20 mouse cellular contexts compared by ENCODE assay signal in the genomic region with DNA sequence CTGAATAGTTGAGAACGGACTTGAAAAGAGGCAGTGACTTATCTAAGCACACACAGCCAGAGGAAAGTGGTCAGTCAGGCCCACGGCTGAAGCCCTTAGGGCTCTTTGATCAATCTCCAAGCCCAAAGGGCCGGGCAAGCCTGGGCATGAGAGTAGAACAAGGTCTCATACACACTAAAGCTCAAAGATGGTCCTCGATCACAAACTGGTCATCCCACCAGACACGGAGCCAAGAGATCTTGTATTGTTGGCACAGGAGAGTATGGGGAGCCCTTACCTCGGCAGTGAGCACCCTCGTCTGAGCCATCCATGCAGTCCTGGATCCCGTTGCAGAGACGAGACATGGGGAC. TPM values are rescaled to one million over a fixed set of nuclear protein-coding genes. Genes with fewer than 3 reads are reported as not detected.
DNase-seq lines count a peak whose midpoint lies in the region; ATAC-seq and TF ChIP-seq lines count a peak whose summit lies in the region.
"Had no signal": no experiment of that assay in that cellular context is flagged by ENCODE, and none has a peak within 500 bp of the region (broad histone marks: within the 10 kb centered on the region; RNA-seq: fewer than 3 reads in every experiment).

No protein-coding gene starts in this region.

- H3K27ac ChIP-seq in gastrocnemius, adult 2 months: peak overlapping the region; percentile 66
- peak overlapping the region; percentile 30 for H3K27ac ChIP-seq in limb, embryonic 12.5 days
- no peak overlapping the region for H3K27ac ChIP-seq in limb, embryonic 10.5 days
- H3K27ac ChIP-seq in intestine, embryonic 15.5 days: peak overlapping the region; percentile 76
- H3K27ac ChIP-seq in stomach, embryonic 15.5 days: peak overlapping the region; percentile 78
- H3K27ac ChIP-seq: heart, embryonic 15.5 days; hindbrain, embryonic 10.5 days; layer of hippocampus, adult 2 months; midbrain, embryonic 12.5 days had no signal

- DNase-seq in gastrocnemius, adult 2 months: peak; percentile 23
- no peak for DNase-seq in gastrocnemius, postnatal 36 days
- DNase-seq in limb, embryonic 10.5 days (ENCODE audit: low spot score): no peak
- DNase-seq in adrenal gland, postnatal 14 days: no peak
- no peak for DNase-seq in thymus, postnatal 25 days
- DNase-seq: cerebellum, adult 11-12 months; lung, adult 18-20 months; retina, postnatal 1 day; right cerebral cortex, postnatal 4 days; thymus, adult 18-20 months had no signal

- no peak overlapping the region for H3K9ac ChIP-seq in limb, embryonic 12.5 days (replicated peaks)
- no peak overlapping the region for H3K9ac ChIP-seq in intestine, embryonic 15.5 days
- H3K9ac ChIP-seq in stomach, embryonic 15.5 days: no peak overlapping the region
- H3K9ac ChIP-seq: heart, embryonic 15.5 days; midbrain, embryonic 12.5 days had no signal

- no peak for ATAC-seq in limb, embryonic 12.5 days (ENCODE audit: insufficient number of reproducible peaks, insufficient read depth, low FRiP score, low TSS enrichment, low read depth)
- no peak for ATAC-seq in intestine, embryonic 15.5 days
- no peak for ATAC-seq in stomach, embryonic 15.5 days (ENCODE audit: insufficient read depth, low FRiP score, low read depth)
- ATAC-seq: CD4-positive, CD25-positive, alpha-beta regulatory T cell, adult 4 months; forebrain, embryonic 14.5 days; inflammation-experienced regulatory T-cells, adult 6 months had no signal

- H3K27me3 ChIP-seq in limb, embryonic 12.5 days: no peaks in the 10 kb centered on the region
- no peaks in the 10 kb centered on the region for H3K27me3 ChIP-seq in limb, embryonic 10.5 days (ENCODE audit: low read depth, poor library complexity, severe bottlenecking)
- H3K27me3 ChIP-seq in intestine, embryonic 15.5 days (replicated peaks): no peaks in the 10 kb centered on the region
- no peaks in the 10 kb centered on the region for H3K27me3 ChIP-seq in stomach, embryonic 15.5 days (replicated peaks)
- H3K27me3 ChIP-seq: heart, embryonic 15.5 days; midbrain, embryonic 12.5 days had no signal

- no peak overlapping the region for H3K4me2 ChIP-seq in limb, embryonic 12.5 days
- 0 out of 2 replicates have a peak overlapping the region, but pooled peaks have one; percentile 17 for H3K4me2 ChIP-seq in intestine, embryonic 15.5 days (replicated peaks)
- H3K4me2 ChIP-seq in stomach, embryonic 15.5 days: no peak overlapping the region
- H3K4me2 ChIP-seq: heart, embryonic 15.5 days; midbrain, embryonic 12.5 days had no signal

- H3K4me3 ChIP-seq in gastrocnemius, adult 2 months: no peak overlapping the region
- H3K4me3 ChIP-seq in limb, embryonic 12.5 days (replicated peaks): no peak overlapping the region
- no peak overlapping the region for H3K4me3 ChIP-seq in limb, embryonic 10.5 days
- no peak overlapping the region for H3K4me3 ChIP-seq in intestine, embryonic 15.5 days (replicated peaks)
- no peak overlapping the region for H3K4me3 ChIP-seq in stomach, embryonic 15.5 days (replicated peaks)
- H3K4me3 ChIP-seq: heart, embryonic 15.5 days; hindbrain, embryonic 10.5 days; layer of hippocampus, adult 2 months; midbrain, embryonic 12.5 days had no signal

- no peak for TF ChIP-seq CTCF in gastrocnemius, adult 2 months (IDR thresholded peaks at IDR 0.05)

- intact Hi-C loops in gastrocnemius, adult 2 months (cut with DNase I): no loop called here
- intact Hi-C loops in gastrocnemius, postnatal 36 days (cut with DNase I): no loop called here

- WGBS in limb, embryonic 12.5 days: 86% methylated on average over 9 of the region's 9 CpGs
- WGBS in limb, embryonic 10.5 days: 88% methylated on average over 9 of the region's 9 CpGs
- WGBS in intestine, embryonic 15.5 days: 83% methylated on average over 9 of the region's 9 CpGs
- WGBS in stomach, embryonic 15.5 days: 80% methylated on average over 9 of the region's 9 CpGs

- H3K9me3 ChIP-seq in limb, embryonic 12.5 days: no peaks in the 10 kb centered on the region
- no peaks in the 10 kb centered on the region for H3K9me3 ChIP-seq in limb, embryonic 10.5 days (replicated peaks)
- no peaks in the 10 kb centered on the region for H3K9me3 ChIP-seq in intestine, embryonic 15.5 days
- no peaks in the 10 kb centered on the region for H3K9me3 ChIP-seq in stomach, embryonic 15.5 days
- H3K9me3 ChIP-seq: heart, embryonic 15.5 days; hindbrain, embryonic 10.5 days; midbrain, embryonic 12.5 days had no signal

- H3K36me3 ChIP-seq in limb, embryonic 12.5 days: peaks cover 84% of the 10 kb centered on the region
- peaks cover 86% of the 10 kb centered on the region for H3K36me3 ChIP-seq in limb, embryonic 10.5 days
- peaks cover 26% of the 10 kb centered on the region for H3K36me3 ChIP-seq in intestine, embryonic 15.5 days
- H3K36me3 ChIP-seq in stomach, embryonic 15.5 days: peaks cover 39% of the 10 kb centered on the region

- peaks cover 51% of the 10 kb centered on the region for H3K4me1 ChIP-seq in limb, embryonic 12.5 days (replicated peaks)
- peaks cover 53% of the 10 kb centered on the region for H3K4me1 ChIP-seq in limb, embryonic 10.5 days
- peaks cover 55% of the 10 kb centered on the region for H3K4me1 ChIP-seq in intestine, embryonic 15.5 days (replicated peaks)
- H3K4me1 ChIP-seq in stomach, embryonic 15.5 days: peaks cover 45% of the 10 kb centered on the region

RNA-seq across cellular contexts. Expression of a gene that starts 10.9 kb away (rescaled TPM):
- 10 to 100 TPM; 34.6 to 71.3 TPM for total RNA-seq in gastrocnemius, adult 2 months (2021)
- total RNA-seq in gastrocnemius, postnatal 36 days (2021): 10 to 100 TPM; 48.6 to 49.1 TPM
- polyA plus RNA-seq in limb, embryonic 12.5 days (2016; fragmentation: Nextera tagmentation; extraction: Ambion mirVana): 87.6 and 94.7 TPM in 2 replicates
- polyA plus RNA-seq in limb, embryonic 10.5 days (2016; fragmentation: Nextera tagmentation; extraction: Ambion mirVana): 48.6 and 67.8 TPM in 2 replicates
- polyA plus RNA-seq in intestine, embryonic 15.5 days (2015; fragmentation: Nextera tagmentation; extraction: Ambion mirVana): 67.2 and 77.1 TPM in 2 replicates
- polyA plus RNA-seq in stomach, embryonic 15.5 days (2015; fragmentation: Nextera tagmentation; extraction: Ambion mirVana): 77.0 and 87.0 TPM in 2 replicates
- 138 and 201 TPM in 2 replicates for total RNA-seq in adrenal gland, postnatal 14 days (2021)

RNA-seq across cellular contexts. Expression of a gene that starts 32.7 kb away (rescaled TPM):
- total RNA-seq in gastrocnemius, adult 2 months (2021): 10 to 100 TPM; 17.1 to 18.9 TPM
- 10 to 100 TPM; 15.4 to 15.5 TPM for total RNA-seq in gastrocnemius, postnatal 36 days (2021)
- 8.7 and 12.1 TPM in 2 replicates for polyA plus RNA-seq in limb, embryonic 12.5 days (2016; fragmentation: Nextera tagmentation; extraction: Ambion mirVana)
- 8.4 and 9.7 TPM in 2 replicates for polyA plus RNA-seq in limb, embryonic 10.5 days (2016; fragmentation: Nextera tagmentation; extraction: Ambion mirVana)
- polyA plus RNA-seq in intestine, embryonic 15.5 days (2015; fragmentation: Nextera tagmentation; extraction: Ambion mirVana): 37.7 and 39.9 TPM in 2 replicates
- 35.0 and 37.1 TPM in 2 replicates for polyA plus RNA-seq in stomach, embryonic 15.5 days (2015; fragmentation: Nextera tagmentation; extraction: Ambion mirVana)
- 75.0 and 89.4 TPM in 2 replicates for total RNA-seq in adrenal gland, postnatal 14 days (2021)

RNA-seq across cellular contexts. Expression of a gene that starts 56.7 kb away (rescaled TPM):
- 1 to 10 TPM; 1.5 to 2.1 TPM for total RNA-seq in gastrocnemius, adult 2 months (2021)
- 1 to 10 TPM; 1.9 to 2.1 TPM for total RNA-seq in gastrocnemius, postnatal 36 days (2021)
- 12.6 and 13.5 TPM in 2 replicates for polyA plus RNA-seq in limb, embryonic 12.5 days (2016; fragmentation: Nextera tagmentation; extraction: Ambion mirVana)
- polyA plus RNA-seq in limb, embryonic 10.5 days (2016; fragmentation: Nextera tagmentation; extraction: Ambion mirVana): 11.9 and 12.3 TPM in 2 replicates
- polyA plus RNA-seq in intestine, embryonic 15.5 days (2015; fragmentation: Nextera tagmentation; extraction: Ambion mirVana): 5.7 and 6.9 TPM in 2 replicates
- polyA plus RNA-seq in stomach, embryonic 15.5 days (2015; fragmentation: Nextera tagmentation; extraction: Ambion mirVana): 7.8 and 8.6 TPM in 2 replicates
- total RNA-seq in adrenal gland, postnatal 14 days (2021): 9.2 and 9.4 TPM in 2 replicates

RNA-seq across cellular contexts. Expression of a gene that starts 58.3 kb away (rescaled TPM):
- total RNA-seq in gastrocnemius, adult 2 months (2021): 1 to 10 TPM; 2.8 to 3.2 TPM
- total RNA-seq in gastrocnemius, postnatal 36 days (2021): 1 to 10 TPM; 2.3 to 4.4 TPM
- polyA plus RNA-seq in limb, embryonic 12.5 days (2016; fragmentation: Nextera tagmentation; extraction: Ambion mirVana): 15.3 and 19.1 TPM in 2 replicates
- polyA plus RNA-seq in limb, embryonic 10.5 days (2016; fragmentation: Nextera tagmentation; extraction: Ambion mirVana): 13.1 and 17.4 TPM in 2 replicates
- 8.3 and 8.7 TPM in 2 replicates for polyA plus RNA-seq in intestine, embryonic 15.5 days (2015; fragmentation: Nextera tagmentation; extraction: Ambion mirVana)
- 10.8 and 13.3 TPM in 2 replicates for polyA plus RNA-seq in stomach, embryonic 15.5 days (2015; fragmentation: Nextera tagmentation; extraction: Ambion mirVana)
- 23.7 and 24.6 TPM in 2 replicates for total RNA-seq in adrenal gland, postnatal 14 days (2021)
